8 mouse cellular contexts compared by ENCODE assay signal in genomic region chr12:112723445-112723844, GRCm38 (mm10). TPM values are rescaled to one million over a fixed set of nuclear protein-coding genes. Genes with fewer than 3 reads are reported as not detected.
DNase-seq lines count a peak whose midpoint lies in the region; ATAC-seq and TF ChIP-seq lines count a peak whose summit lies in the region.

No protein-coding gene starts in this region.

- WGBS in lung, postnatal 0 days, result 73% methylated on average over 6 of the region's 6 CpGs
- 86% methylated on average over 6 of the region's 6 CpGs for WGBS in limb, embryonic 15.5 days
- 76% methylated on average over 6 of the region's 6 CpGs for WGBS in stomach, postnatal 0 days

- H3K36me3 ChIP-seq in lung, postnatal 0 days (ENCODE audit: insufficient read depth, low read length), result no peaks in the 10 kb centered on the region
- peaks cover 21% of the 10 kb centered on the region for H3K36me3 ChIP-seq in limb, embryonic 15.5 days
- no peaks in the 10 kb centered on the region for H3K36me3 ChIP-seq in stomach, postnatal 0 days (ENCODE audit: control insufficient read depth, insufficient read depth, low read length)

- no peak for ATAC-seq in lung, postnatal 0 days
- no peak for ATAC-seq in limb, embryonic 15.5 days (ENCODE audit: insufficient number of reproducible peaks, low FRiP score, low TSS enrichment, low read depth)
- no peak for ATAC-seq in stomach, postnatal 0 days (ENCODE audit: low FRiP score, low TSS enrichment)

- H3K27me3 ChIP-seq in lung, postnatal 0 days (replicated peaks; ENCODE audit: insufficient read depth, low read length), result no peaks in the 10 kb centered on the region
- H3K27me3 ChIP-seq in limb, embryonic 15.5 days, result no peaks in the 10 kb centered on the region
- H3K27me3 ChIP-seq in stomach, postnatal 0 days (ENCODE audit: control insufficient read depth, insufficient read depth, low read length), result no peaks in the 10 kb centered on the region

- H3K4me2 ChIP-seq in lung, postnatal 0 days (replicated peaks; ENCODE audit: low read depth, low read length), result peak overlapping the region; percentile 97; the same call in 1 of the 2 replicates
- H3K4me2 ChIP-seq in limb, embryonic 15.5 days, result peak overlapping the region; percentile 90
- peak overlapping the region; percentile 94 for H3K4me2 ChIP-seq in stomach, postnatal 0 days (replicated peaks; ENCODE audit: low read depth)

- DNase-seq in cerebellum, adult 11-12 months, result peak; percentile 56
- DNase-seq in cerebellum, postnatal 4 days (ENCODE audit: low spot score in 2 of 2), result no peak
- no peak for DNase-seq in lung, postnatal 0 days (ENCODE audit: low spot score)
- DNase-seq in lung, adult 18-20 months, result no peak
- no peak for DNase-seq in stomach, postnatal 0 days (ENCODE audit: low spot score)
- DNase-seq in spleen, postnatal 14 days (ENCODE audit: low spot score in 2 of 2), result no peak
- no peak for DNase-seq in heart, adult 9 months (ENCODE audit: low spot score in 2 of 2)

- H3K4me1 ChIP-seq in lung, postnatal 0 days (ENCODE audit: insufficient read depth, low read depth, low read length), result no peaks in the 10 kb centered on the region
- H3K4me1 ChIP-seq in limb, embryonic 15.5 days, result peaks cover 49% of the 10 kb centered on the region
- peaks cover 2% of the 10 kb centered on the region; the same call in 1 of the 2 replicates for H3K4me1 ChIP-seq in stomach, postnatal 0 days (replicated peaks; ENCODE audit: control insufficient read depth, insufficient read depth)

- H3K9ac ChIP-seq in lung, postnatal 0 days (replicated peaks; ENCODE audit: low read depth), result no peak overlapping the region
- H3K9ac ChIP-seq in limb, embryonic 15.5 days, result peak overlapping the region; percentile 72; the same call in 1 of the 2 replicates
- H3K9ac ChIP-seq in stomach, postnatal 0 days (ENCODE audit: low read length), result peak overlapping the region; percentile 90; the same call in 1 of the 2 replicates

- no peak for TF ChIP-seq EP300 in lung, postnatal 0 days (IDR thresholded peaks at IDR 0.05)
- TF ChIP-seq EP300 in stomach, postnatal 0 days (optimal IDR thresholded peaks at IDR 0.05), result no peak

- no peaks in the 10 kb centered on the region for H3K9me3 ChIP-seq in lung, postnatal 0 days (ENCODE audit: low read length)
- H3K9me3 ChIP-seq in limb, embryonic 15.5 days, result no peaks in the 10 kb centered on the region
- no peaks in the 10 kb centered on the region for H3K9me3 ChIP-seq in stomach, postnatal 0 days (ENCODE audit: control insufficient read depth, low read length)

- peak overlapping the region; percentile 35; the same call in 1 of the 2 replicates for H3K27ac ChIP-seq in lung, postnatal 0 days (ENCODE audit: low read length)
- H3K27ac ChIP-seq in limb, embryonic 15.5 days, result 0 out of 2 replicates have a peak overlapping the region, but pooled peaks have one; percentile 84
- peak overlapping the region; percentile 96 for H3K27ac ChIP-seq in stomach, postnatal 0 days (replicated peaks)

- no peak for TF ChIP-seq CTCF in lung, postnatal 0 days (IDR thresholded peaks at IDR 0.05)
- TF ChIP-seq CTCF in stomach, postnatal 0 days (IDR thresholded peaks at IDR 0.05; ENCODE audit: low read depth), result no peak

- H3K4me3 ChIP-seq in lung, postnatal 0 days (ENCODE audit: low read depth, low read length), result peak overlapping the region; percentile 77; the same call in 1 of the 2 replicates
- H3K4me3 ChIP-seq in limb, embryonic 15.5 days, result peak overlapping the region; percentile 91
- H3K4me3 ChIP-seq in stomach, postnatal 0 days (ENCODE audit: low read depth, low read length), result peak overlapping the region; percentile 81

RNA-seq across cellular contexts. Expression of gene Cep170b, which starts 3.2 kb away (rescaled TPM):
- polyA plus RNA-seq in lung, postnatal 0 days (2015; fragmentation: Nextera tagmentation; extraction: Ambion mirVana), result 17.5 and 20.8 TPM in 2 replicates
- polyA plus RNA-seq in limb, embryonic 15.5 days (2015; fragmentation: Nextera tagmentation; extraction: Ambion mirVana), result 24.0 and 26.7 TPM in 2 replicates
- 20.7 and 21.2 TPM in 2 replicates for polyA plus RNA-seq in stomach, postnatal 0 days (2015; fragmentation: Nextera tagmentation; extraction: Ambion mirVana)

RNA-seq across cellular contexts. Expression of gene Pld4, which starts 37.0 kb away (rescaled TPM):
- polyA plus RNA-seq in lung, postnatal 0 days (2015; fragmentation: Nextera tagmentation; extraction: Ambion mirVana), result 19.6 and 23.8 TPM in 2 replicates
- 13.1 and 14.5 TPM in 2 replicates for polyA plus RNA-seq in limb, embryonic 15.5 days (2015; fragmentation: Nextera tagmentation; extraction: Ambion mirVana)
- polyA plus RNA-seq in stomach, postnatal 0 days (2015; fragmentation: Nextera tagmentation; extraction: Ambion mirVana), result 9.6 and 9.8 TPM in 2 replicates

RNA-seq across cellular contexts. Expression of gene Zbtb42, which starts 44.8 kb away (rescaled TPM):
- polyA plus RNA-seq in lung, postnatal 0 days (2015; fragmentation: Nextera tagmentation; extraction: Ambion mirVana), result 14.0 and 14.6 TPM in 2 replicates
- 3.4 and 3.7 TPM in 2 replicates for polyA plus RNA-seq in limb, embryonic 15.5 days (2015; fragmentation: Nextera tagmentation; extraction: Ambion mirVana)
- polyA plus RNA-seq in stomach, postnatal 0 days (2015; fragmentation: Nextera tagmentation; extraction: Ambion mirVana), result 11.3 and 12.1 TPM in 2 replicates

RNA-seq across cellular contexts. Expression of gene Akt1, which starts 48.8 kb away (rescaled TPM):
- 78.8 and 91.3 TPM in 2 replicates for polyA plus RNA-seq in lung, postnatal 0 days (2015; fragmentation: Nextera tagmentation; extraction: Ambion mirVana)
- 75.1 and 86.0 TPM in 2 replicates for polyA plus RNA-seq in limb, embryonic 15.5 days (2015; fragmentation: Nextera tagmentation; extraction: Ambion mirVana)
- 84.5 and 98.2 TPM in 2 replicates for polyA plus RNA-seq in stomach, postnatal 0 days (2015; fragmentation: Nextera tagmentation; extraction: Ambion mirVana)

Comparison
In these comparisons a context has a peak if more than half of its experiments do, and no peak if none do; other contexts are left out.
1. H3K27ac ChIP-seq: peak in every context shown above with its lines; median percentile 96 in stomach, postnatal 0 days; 84 in limb, embryonic 15.5 days; 35 in lung, postnatal 0 days.